Mouse (Mus musculus) kidney, adult 2 months (tissue): ENCODE data around the gene Mpv17.

Experiments used
- CTCF ChIP-seq: fragments of 200-500 bp; conservative IDR thresholded peaks from 2 replicates; pipeline ENCODE4 v1.5.1; 2011; ENCODE audit warnings: low read depth, mild to moderate bottlenecking, control low read depth, low read length, moderate library complexity, mixed read lengths; ENCODE audit not compliant: insufficient read depth, insufficient read length
- POLR2A ChIP-seq: fragments of 200-500 bp; IDR thresholded peaks from one replicate; pipeline ENCODE4 v1.6.1; 2011; ENCODE audit warnings: low read depth, low read length, control low read depth

DNA sequence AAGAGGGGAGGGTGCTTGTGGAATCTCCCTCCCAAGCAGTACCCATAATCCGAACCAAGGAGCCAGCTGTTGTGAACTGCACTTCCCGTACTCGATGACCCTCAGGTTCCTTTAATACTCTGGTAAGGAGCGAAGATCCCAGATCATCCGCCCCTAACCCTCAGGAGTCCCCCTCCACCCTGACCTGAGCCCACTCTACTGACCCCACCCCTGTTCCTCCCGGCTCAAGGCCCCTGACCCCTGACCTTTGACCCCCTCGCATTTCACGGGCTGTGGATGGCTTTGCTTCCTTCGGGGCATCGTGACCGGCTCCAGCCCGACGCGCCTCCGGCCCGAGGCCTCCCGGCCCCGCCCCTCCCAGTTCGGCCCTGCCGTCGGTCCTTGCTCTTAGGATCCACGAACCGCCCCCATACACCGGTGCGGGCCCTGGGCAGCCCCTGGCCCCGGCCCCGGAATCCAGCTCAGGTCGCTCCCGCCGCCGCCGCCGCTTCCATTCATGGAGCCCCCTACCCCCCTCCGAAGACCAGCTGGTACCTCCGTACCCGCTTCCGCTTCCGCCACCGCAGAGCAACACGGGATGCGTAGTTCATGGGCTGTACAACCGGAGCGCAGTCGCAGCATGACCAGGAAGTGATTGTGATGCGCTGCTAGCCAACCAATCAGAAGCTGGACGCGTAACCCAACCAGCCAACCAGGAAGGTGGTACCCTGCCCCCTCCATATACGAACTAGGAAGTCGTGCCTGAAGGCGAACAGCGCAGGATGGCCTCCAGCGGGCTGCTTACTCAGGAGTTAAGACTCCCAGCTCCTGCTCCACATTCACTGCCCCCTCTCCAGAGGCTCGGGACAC, 47.9 kb upstream of the Mpv17 start, which contains the start of gene Zfp513:
- TF ChIP-seq POLR2A, result peak; percentile 72
- no peak for TF ChIP-seq CTCF
